Mouse (Mus musculus) forebrain, embryonic 14.5 days (tissue): ENCODE data around the gene Trpm3. TPM values are rescaled to one million over a fixed set of nuclear protein-coding genes. Genes with fewer than 3 reads are reported as not detected.

Experiments
- ATAC-seq: fragments of 200-750 bp; cut with Nextera tagmentation; 2 replicates; pipeline ENCODE4 v1.8.0; 2017; ENCODE audit warnings: mild to moderate bottlenecking, moderate library complexity
- DNase-seq: peaks from one replicate; pipeline ENCODE4 v3.0.0-alpha.2; 2015; ENCODE audit warnings: low spot score
- H3K27ac ChIP-seq: fragments of 300-500 bp; sonication (generic); 2 replicates; pipeline ENCODE4 v1.5.1; 2014; ENCODE audit warnings: low read depth, mild to moderate bottlenecking, control low read depth, low read length, moderate library complexity
- H3K27me3 ChIP-seq: fragments of 300-500 bp; sonication (generic); replicated peaks from 2 replicates; pipeline ENCODE4 v1.6.1; 2014; ENCODE audit warnings: low read length, control low read depth, mixed read lengths; ENCODE audit not compliant: control insufficient read depth, insufficient read depth
- H3K36me3 ChIP-seq: fragments of 300-500 bp; sonication (generic); 2 replicates; pipeline ENCODE4 v1.6.1; 2014; ENCODE audit warnings: low read length, control low read depth; ENCODE audit not compliant: control insufficient read depth, insufficient read depth
- H3K4me1 ChIP-seq: fragments of 300-500 bp; sonication (generic); 2 replicates; pipeline ENCODE4 v1.6.1; 2014; ENCODE audit warnings: antibody characterized with exemption, low read length, control low read depth; ENCODE audit not compliant: control insufficient read depth, insufficient read depth
- H3K4me2 ChIP-seq: fragments of 300-500 bp; sonication (generic); 2 replicates; pipeline ENCODE4 v1.6.1; 2014; ENCODE audit warnings: mild to moderate bottlenecking, control low read depth, low read length
- H3K4me3 ChIP-seq: fragments of 300-500 bp; sonication (generic); 2 replicates; pipeline ENCODE4 v1.5.1; 2014; ENCODE audit warnings: low read depth, low read length, control low read depth
- H3K9ac ChIP-seq: fragments of 300-500 bp; sonication (generic); 2 replicates; pipeline ENCODE4 v1.6.1; 2014; ENCODE audit warnings: mild to moderate bottlenecking, low read length, control low read depth, moderate library complexity
- H3K9me3 ChIP-seq: fragments of 300-500 bp; sonication (generic); replicated peaks from 2 replicates; pipeline ENCODE4 v1.6.1; 2016; ENCODE audit warnings: low read length, control low read depth, mixed read lengths; ENCODE audit not compliant: control insufficient read depth
- WGBS: fragments of 180-500 bp; shearing (Covaris S2); extraction: QIAGEN DNeasy Blood & Tissue Kit; methylation state at CpG from one replicate; pipeline ENCODE4 v1.1.7; 2014; 5-methylcytosine and 5-hydroxymethylcytosine counted together
- polyA plus RNA-seq: library from polyadenylated mRNA; unstranded; fragments of >200 nt; fragmentation: Nextera tagmentation; extraction: Ambion mirVana; gene quantifications from 2 replicates; pipeline ENCODE4 v1.2.1, GENCODE M21; 2014

Trpm3 gene
- polyA plus RNA-seq = 10.7 and 15.5 TPM in 2 replicates

GRCm38 (mm10) chr19:22138590-22139421 is at the start of gene Trpm3:
Trpm3 (plus strand) TSS chr19:22139046.
- peak within 1 kb of the TSS; percentile 78 for H3K4me2 ChIP-seq
- peak; percentile 98 for ATAC-seq
- WGBS = 2% methylated on average over 39 of the region's 39 CpGs
- H3K9ac ChIP-seq = peak within 1 kb of the TSS; percentile 54
- peak within 1 kb of the TSS; percentile 35 for H3K4me3 ChIP-seq
- H3K4me1 ChIP-seq = no peaks in the 10 kb centered on the region; the same call in 1 of the 2 replicates
- no peaks in the 10 kb centered on the region for H3K27me3 ChIP-seq
- no peaks in the 10 kb centered on the region for H3K9me3 ChIP-seq
- DNase-seq = peak; percentile 86
- H3K36me3 ChIP-seq = no peaks in the 10 kb centered on the region
- no peak within 1 kb of the TSS for H3K27ac ChIP-seq

- H3K4me1 ChIP-seq = no peaks in the 10 kb centered on the region
- ATAC-seq (no peak), DNase-seq (no peak)
- no peaks in the 10 kb centered on the region for H3K27me3 ChIP-seq
- H3K9ac ChIP-seq = no peak overlapping the region
- no peak overlapping the region for H3K27ac ChIP-seq
- no peaks in the 10 kb centered on the region for H3K9me3 ChIP-seq
- no peak overlapping the region for H3K4me2 ChIP-seq
- H3K36me3 ChIP-seq = no peaks in the 10 kb centered on the region
- 47% methylated on average over 4 of the region's 4 CpGs for WGBS
- H3K4me3 ChIP-seq = no peak overlapping the region
These were observed 38.3 kb upstream of the Trpm3 start for GRCm38 (mm10) chr19:22100582-22100981.

DNA sequence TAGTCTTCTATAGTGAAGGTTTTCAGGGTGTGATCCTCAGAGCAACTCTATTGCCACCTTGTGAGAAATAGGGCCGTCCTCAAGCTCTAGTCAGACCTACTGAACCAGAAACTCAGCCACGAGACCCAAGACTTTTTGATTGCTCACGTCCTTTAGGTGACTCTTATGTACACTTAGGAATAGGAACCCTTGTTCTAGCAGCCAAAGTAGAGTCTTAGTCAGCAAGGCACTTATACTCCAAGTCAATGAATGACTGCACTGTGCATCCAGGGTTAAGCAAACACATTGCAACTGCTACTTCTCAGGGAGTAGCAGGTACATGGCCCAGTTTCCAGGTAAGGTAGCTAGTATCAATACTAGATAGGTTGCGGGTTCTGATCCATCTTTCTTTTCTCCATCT is 35.0 kb upstream of the Trpm3 start:
- ATAC-seq = no peak
- no peaks in the 10 kb centered on the region for H3K4me1 ChIP-seq
- WGBS = 84% methylated on average over 4 of the region's 4 CpGs
- H3K27me3 ChIP-seq = no peaks in the 10 kb centered on the region
- H3K4me2 ChIP-seq = no peak overlapping the region
- no peaks in the 10 kb centered on the region for H3K9me3 ChIP-seq
- no peak overlapping the region for H3K4me3 ChIP-seq
- DNase-seq = no peak
- H3K36me3 ChIP-seq = no peaks in the 10 kb centered on the region
- H3K9ac ChIP-seq = no peak overlapping the region
- no peak overlapping the region for H3K27ac ChIP-seq

- Histone ChIP-seq H3K4me3 (no peak overlapping the region), H3K4me1 (no peaks in the 10 kb centered on the region), H3K36me3 (no peaks in the 10 kb centered on the region), H3K9me3 (no peaks in the 10 kb centered on the region), H3K27ac (no peak overlapping the region), H3K4me2 (no peak overlapping the region), H3K9ac (no peak overlapping the region), H3K27me3 (no peaks in the 10 kb centered on the region)
- WGBS = 71% methylated on average over 7 of the region's 7 CpGs
- ATAC-seq (no peak), DNase-seq (no peak)
These were observed 33.9 kb upstream of the Trpm3 start for GRCm38 (mm10) chr19:22104848-22105484.

- H3K9me3 ChIP-seq = no peaks in the 10 kb centered on the region
- no peaks in the 10 kb centered on the region for H3K27me3 ChIP-seq
- H3K4me1 ChIP-seq = no peaks in the 10 kb centered on the region
- no peak overlapping the region for H3K4me2 ChIP-seq
- no peak overlapping the region for H3K9ac ChIP-seq
- no peak overlapping the region for H3K27ac ChIP-seq
- no peaks in the 10 kb centered on the region for H3K36me3 ChIP-seq
- no peak for ATAC-seq
- H3K4me3 ChIP-seq = no peak overlapping the region
- no peak for DNase-seq
- 80% methylated on average over 2 of the region's 2 CpGs for WGBS
These were observed 33.2 kb upstream of the Trpm3 start for GRCm38 (mm10) chr19:22105648-22106047.

- H3K9me3 ChIP-seq = no peaks in the 10 kb centered on the region
- no peak overlapping the region for H3K27ac ChIP-seq
- H3K4me1 ChIP-seq = no peaks in the 10 kb centered on the region
- no peaks in the 10 kb centered on the region for H3K27me3 ChIP-seq
- WGBS = 91% methylated on average over 8 of the region's 8 CpGs
- no peak overlapping the region for H3K4me3 ChIP-seq
- DNase-seq (no peak), ATAC-seq (no peak)
- H3K4me2 ChIP-seq = no peak overlapping the region
- H3K36me3 ChIP-seq = no peaks in the 10 kb centered on the region
- H3K9ac ChIP-seq = no peak overlapping the region
These were observed 29.9 kb upstream of the Trpm3 start for GRCm38 (mm10) chr19:22108893-22109463.

DNA sequence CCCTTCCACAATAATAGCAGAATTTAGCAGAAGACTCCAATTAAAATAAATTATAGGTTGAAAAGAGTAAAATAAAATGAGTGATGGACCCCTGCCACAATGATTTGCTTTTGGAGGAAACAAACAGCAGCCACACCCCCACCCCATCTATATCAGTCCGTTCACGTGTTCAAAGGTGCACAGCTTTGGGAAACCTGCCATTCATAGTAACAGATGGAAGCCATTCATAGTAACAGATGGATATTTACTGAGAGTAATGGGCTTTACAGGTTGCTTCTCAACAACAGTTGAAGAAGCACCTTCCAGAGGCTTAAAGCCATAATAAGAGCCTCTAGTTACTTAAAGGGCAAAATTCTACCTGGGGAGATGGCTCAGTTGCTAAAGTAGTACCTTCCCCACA is 17.9 kb upstream of the Trpm3 start:
- H3K9me3 ChIP-seq = no peaks in the 10 kb centered on the region
- H3K4me3 ChIP-seq = no peak overlapping the region
- H3K4me2 ChIP-seq = no peak overlapping the region
- no peak overlapping the region for H3K9ac ChIP-seq
- WGBS = 65% methylated on average over 2 of the region's 2 CpGs
- no peaks in the 10 kb centered on the region for H3K36me3 ChIP-seq
- no peaks in the 10 kb centered on the region for H3K4me1 ChIP-seq
- no peak overlapping the region for H3K27ac ChIP-seq
- no peak for DNase-seq
- H3K27me3 ChIP-seq = no peaks in the 10 kb centered on the region
- no peak for ATAC-seq

DNA sequence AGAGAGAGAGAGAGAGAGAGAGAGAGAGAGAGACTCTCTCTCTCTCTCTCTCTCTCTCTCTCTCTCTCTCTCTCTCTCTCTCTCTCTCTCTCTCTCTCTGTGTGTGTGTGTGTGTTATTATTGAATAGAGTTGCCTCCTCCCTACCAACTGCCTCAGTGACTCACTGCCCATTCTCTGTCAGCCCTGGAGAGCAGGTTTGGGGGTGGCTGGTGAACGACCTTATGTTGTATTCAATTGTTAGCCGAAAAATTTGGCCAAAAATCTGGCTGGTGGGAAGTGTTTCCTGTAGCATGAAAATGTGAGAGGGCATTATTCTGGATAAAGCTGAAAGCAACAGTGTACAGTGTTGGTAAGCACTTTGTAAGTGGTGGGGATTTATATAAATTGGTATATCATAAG is 17.2 kb upstream of the Trpm3 start:
- Histone ChIP-seq H3K27me3 (no peaks in the 10 kb centered on the region), H3K27ac (no peak overlapping the region), H3K4me2 (no peak overlapping the region), H3K9ac (no peak overlapping the region), H3K4me3 (no peak overlapping the region), H3K36me3 (no peaks in the 10 kb centered on the region), H3K9me3 (no peaks in the 10 kb centered on the region), H3K4me1 (no peaks in the 10 kb centered on the region)
- WGBS = 86% methylated on average over 2 of the region's 2 CpGs
- ATAC-seq (no peak), DNase-seq (no peak)

- DNase-seq (peak; percentile 32), ATAC-seq (no peak)
- WGBS = 75% methylated on average over 3 of the region's 3 CpGs
- H3K4me1 ChIP-seq = no peaks in the 10 kb centered on the region
- H3K9me3 ChIP-seq = no peaks in the 10 kb centered on the region
- H3K4me2 ChIP-seq = no peak overlapping the region
- no peak overlapping the region for H3K27ac ChIP-seq
- H3K36me3 ChIP-seq = no peaks in the 10 kb centered on the region
- no peak overlapping the region for H3K9ac ChIP-seq
- no peaks in the 10 kb centered on the region for H3K27me3 ChIP-seq
- no peak overlapping the region for H3K4me3 ChIP-seq
These were observed 6.2 kb upstream of the Trpm3 start for GRCm38 (mm10) chr19:22132626-22133025.
